Mouse (Mus musculus): ENCODE measurements at regions not wholly inside any gene's neighbourhood (a gene's known extent, or its start where the extent isn't known, plus 50 kb on each side); places are given as distances from the start of the nearest gene placed in this dataset.
A peak's percentile ranks its signal among the peaks of the same experiment; 100 is the strongest.

DNA sequence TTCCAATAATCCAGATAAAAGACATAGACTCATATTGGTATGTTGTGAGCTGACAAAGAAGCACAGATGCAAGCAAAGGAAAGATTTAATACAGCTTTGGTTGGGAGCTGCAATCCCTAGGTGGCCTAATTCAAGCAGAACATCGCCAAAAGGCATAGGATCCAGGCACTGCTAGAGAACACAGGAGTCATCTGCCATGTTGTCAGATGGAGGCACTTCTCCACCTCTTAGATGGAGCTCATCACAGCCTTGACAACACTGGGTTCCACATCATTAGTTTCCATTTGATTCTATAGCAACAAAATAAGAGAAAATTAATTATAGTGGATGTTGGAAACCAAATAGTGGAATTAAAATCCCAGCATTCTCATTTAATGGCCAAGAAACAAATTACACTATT is 1051.2 kb downstream of the Nxph1 start:
- no peak for TF ChIP-seq CTCF (IDR thresholded peaks at IDR 0.05)
- Histone ChIP-seq H3K4me2 (ENCODE audit: low read depth, low read length, poor library complexity, severe bottlenecking) (no peak overlapping the region), H3K4me3 (ENCODE audit: low read depth, low read length) (no peak overlapping the region), H3K9ac (replicated peaks; ENCODE audit: low read length, poor library complexity, severe bottlenecking) (no peak overlapping the region), H3K27ac (ENCODE audit: low read depth, low read length) (no peak overlapping the region), H3K4me1 (ENCODE audit: insufficient read depth, low read length) (no peaks in the 10 kb centered on the region), H3K36me3 (ENCODE audit: insufficient read depth, low read length) (no peaks in the 10 kb centered on the region), H3K9me3 (ENCODE audit: low read length) (no peaks in the 10 kb centered on the region), H3K27me3 (ENCODE audit: insufficient read depth, low read length) (no peaks in the 10 kb centered on the region)
- 74% methylated on average over 1 of the region's 1 CpGs for WGBS
- peak; percentile 19 for DNase-seq (ENCODE audit: low spot score)
- ATAC-seq (ENCODE audit: low FRiP score): no peak
